Mouse (Mus musculus) cerebellum, adult 11 months (tissue): ENCODE results near the gene Syt8.
A peak's percentile ranks its signal among the peaks of the same experiment; 100 is the strongest.
"Not testable (repeated sequence)": the region's sequence is repeated elsewhere in the genome, so short reads cannot be mapped to it uniquely, and the experiment has no call there.

Experiments
- DNase-seq: peaks from one replicate; pipeline ENCODE4 v3.0.0; 2022

The Syt8 gene

DNA sequence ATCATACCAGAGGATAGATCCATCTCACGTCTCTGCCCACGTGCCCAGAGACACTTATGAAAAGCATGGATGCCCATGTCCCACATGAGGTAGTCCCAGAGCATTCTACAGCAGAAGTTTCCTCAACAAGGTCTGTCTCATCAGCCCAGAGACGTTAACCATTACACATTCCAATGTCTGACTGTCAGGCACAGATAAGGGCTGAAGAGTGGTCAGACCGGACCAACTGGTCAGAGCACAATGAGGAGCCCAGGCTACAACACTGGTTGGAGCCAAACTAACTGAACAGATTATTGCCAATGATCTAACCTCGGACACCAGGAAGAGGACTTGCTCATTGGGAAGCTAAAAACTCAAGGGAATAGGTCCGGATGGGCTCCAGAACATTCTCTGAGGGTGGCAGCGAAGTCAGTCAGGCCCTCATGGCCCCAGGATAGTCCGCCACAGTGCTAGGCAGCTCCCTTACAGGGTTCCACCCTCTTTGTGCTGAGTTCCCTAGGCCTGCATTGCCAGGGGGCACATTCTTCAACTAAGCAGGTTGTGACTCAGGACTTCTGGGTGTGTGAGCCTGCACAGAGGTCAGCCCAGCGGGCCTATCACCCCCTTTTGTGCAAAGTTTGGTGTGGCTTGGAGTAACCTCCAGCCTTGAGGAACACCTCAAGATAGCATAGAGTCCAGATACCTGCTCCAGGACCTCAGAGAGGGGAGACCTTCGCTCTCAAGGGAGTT is at the start of gene Syt8:
Syt8 (plus strand) TSS at position 714 of the 729 bp plus-strand sequence.
- DNase-seq, result no peak

DNA sequence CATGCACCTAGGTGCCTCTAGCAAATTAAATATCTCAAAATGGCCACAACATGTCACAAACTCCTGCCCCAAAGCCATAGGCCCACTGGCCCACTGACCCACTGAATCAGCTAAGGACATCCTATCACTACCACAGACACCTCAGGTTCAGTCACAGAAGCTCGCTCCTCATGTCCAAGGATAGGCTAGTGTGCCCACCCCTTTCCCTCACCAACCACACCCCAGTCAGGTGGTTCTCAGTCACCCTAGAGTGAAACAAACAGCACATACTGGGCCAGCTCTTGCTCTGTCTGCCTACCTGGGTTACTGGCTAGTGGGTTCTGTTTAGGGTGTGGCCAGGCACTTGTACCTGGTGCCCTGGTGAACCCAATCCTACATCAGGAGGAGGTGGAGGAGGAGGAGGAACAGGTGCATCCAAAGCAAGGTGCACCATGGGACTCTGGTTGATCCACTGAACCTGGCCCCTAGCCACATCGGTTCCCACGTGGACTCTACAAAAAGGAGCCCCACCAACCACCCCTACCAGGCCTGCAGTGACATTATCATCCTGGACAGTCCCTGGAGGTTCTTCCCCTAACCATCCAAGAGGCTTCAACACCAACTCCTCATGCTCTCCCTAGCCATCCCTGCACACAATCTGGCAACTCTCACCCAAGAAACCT is 48.8 kb upstream of the Syt8 start:
- DNase-seq, result no peak

DNA sequence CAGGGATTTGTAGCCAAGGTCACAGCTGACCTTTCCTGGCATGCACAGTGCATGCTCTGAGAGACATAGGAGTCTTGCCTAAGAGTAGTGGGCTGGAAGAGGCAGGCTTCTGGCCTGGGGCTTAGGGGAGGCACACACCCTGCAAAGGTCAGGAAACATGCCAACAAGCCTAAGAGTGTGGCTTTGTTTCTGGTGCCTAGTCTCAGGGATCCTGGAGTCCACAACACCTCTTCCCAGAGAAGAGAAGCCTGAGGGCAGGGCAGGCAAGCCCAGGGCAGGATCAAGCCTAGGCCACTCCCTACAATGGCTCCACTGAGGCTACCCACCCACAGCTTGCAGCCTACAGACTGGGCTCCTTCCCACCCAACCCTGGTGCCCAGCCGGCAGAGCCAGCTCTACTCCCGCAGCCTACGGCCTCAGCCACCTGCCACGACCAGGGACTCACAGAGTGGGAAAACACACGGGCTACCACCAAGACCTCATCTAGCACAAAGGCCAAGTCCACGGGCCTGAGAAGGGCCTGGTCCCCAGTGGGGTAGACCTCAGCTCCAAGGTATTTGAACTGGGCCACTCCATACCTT is 47.9 kb upstream of the Syt8 start:
- DNase-seq, result no peak

DNA sequence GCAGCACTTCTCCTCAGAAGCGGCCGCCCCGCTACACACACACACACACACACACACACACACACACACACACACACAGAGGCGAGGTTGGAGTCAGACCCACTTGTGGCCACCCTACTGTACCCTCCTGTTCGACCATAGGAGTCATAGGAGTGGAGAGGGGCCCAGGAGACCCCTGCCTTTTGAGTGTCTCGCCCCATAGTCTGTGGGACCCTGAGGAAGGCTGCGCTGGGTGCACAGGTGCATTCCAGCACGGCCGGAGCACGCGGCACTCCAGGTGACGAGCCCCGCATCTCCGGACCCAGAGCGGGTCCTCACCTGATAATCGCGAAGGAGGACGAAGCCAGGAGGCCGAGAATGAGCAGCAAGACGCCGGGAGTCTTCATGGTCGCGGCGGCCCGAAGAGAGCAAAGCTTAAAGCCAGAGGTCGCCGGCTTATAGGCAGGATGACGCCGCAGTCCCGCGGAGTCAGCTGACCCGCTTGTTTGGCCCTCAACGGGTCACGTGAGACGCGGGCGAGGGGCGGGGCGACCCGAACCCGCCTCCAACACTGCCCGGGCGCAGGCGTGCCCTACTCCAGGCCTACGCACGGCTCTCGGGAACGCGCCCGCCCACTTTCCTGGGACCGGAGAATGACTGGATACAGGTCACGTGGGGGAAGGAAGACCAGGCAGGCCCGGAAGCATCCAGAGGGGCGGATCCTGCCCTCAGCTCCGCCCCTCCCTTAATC is 47.1 kb upstream of the Syt8 start, which contains the start of gene Ctsd:
Ctsd (minus strand) TSS at position 620 of the 730 bp plus-strand sequence.
- DNase-seq, result peak; percentile 98

DNA sequence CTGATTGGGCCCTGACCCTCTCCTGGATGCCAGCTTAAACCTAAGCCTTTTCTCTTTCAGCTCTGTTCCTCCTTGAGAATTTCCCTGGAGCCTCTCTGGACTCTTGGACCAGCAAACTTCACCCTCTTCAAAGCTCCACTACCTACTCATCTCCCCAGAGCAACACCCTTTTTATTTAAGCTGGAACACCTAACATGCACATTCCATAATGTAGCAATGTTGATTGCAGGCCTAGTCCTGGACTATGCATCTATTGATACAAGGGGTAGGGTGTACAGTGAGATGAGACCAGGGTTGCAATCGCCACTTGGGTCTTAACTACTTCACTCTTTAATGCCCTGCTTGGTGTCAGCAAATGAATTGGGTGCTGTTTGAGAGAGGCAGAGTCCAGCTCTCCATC is 46.5 kb upstream of the Syt8 start:
- DNase-seq, result no peak

DNA sequence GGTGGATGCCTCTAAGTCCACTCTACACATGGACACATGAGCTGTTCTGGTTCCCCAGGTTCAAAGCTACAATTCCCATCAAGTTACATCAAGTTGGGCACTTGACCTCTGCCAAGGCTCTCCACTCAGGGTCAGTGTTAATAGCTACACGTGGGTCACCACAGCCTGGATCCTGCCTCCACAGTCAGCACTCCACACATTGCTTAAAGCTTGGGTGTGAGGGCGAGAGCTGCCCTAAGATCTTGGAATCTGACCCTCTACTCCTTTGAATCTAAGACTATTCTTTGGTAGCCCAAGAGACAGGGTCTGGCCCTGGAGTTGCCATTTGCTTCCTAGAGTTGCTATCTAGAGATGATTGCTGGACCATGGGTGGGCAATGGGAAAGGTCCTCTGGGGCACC is 45.9 kb upstream of the Syt8 start:
- no peak for DNase-seq

DNA sequence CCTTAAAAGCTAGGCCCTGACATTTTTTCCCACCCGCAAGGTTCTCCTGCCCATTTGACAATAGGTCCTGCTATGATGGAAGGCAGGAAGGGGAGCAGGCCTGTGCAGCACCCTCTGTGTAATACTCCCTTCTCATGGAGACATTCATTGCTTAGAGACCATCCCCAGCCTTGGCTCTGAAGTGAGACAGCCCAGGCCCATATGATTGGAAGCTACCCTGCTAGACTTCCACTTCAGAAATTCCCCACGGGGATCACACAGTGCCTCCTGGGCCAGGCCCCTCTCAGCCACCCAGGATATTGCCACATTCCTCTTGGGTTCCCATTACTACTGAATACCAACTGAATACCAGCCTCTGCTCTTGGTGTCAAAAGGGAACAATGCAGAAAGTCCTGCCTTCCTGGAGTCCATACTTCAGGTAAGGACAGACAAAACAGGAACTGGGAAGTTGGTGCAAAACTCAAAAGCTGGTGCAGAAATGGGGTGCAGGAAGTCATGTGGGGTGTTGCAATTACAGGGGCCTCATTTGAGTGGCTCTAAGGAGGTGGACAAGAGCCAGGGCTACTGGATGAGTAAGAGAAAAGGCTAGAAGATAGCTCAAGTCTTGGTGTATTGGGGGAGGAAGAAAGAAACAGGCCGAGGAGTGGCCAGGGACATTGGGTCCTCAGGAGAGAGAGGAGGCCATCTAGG is 44.5 kb upstream of the Syt8 start:
- DNase-seq, result no peak

DNA sequence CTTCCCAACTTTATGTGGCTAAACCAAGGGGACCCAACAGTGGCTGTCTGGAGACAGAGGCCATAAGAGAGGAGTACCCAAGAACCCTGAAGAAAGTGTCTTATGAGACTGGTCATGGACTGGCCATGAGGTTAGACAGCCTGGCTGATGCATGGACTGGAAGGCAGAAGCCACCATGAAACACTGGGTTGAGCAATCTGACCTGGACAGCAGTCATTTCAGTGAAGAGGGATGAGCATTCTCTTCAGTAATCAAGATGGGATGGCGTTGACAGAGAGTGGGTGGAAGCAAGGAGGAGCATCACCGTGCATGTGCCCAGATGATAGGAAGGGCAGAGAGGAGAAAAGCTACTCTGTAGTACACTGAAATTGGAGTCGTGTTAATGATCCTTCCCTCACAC is 43.5 kb upstream of the Syt8 start:
- no peak for DNase-seq

DNA sequence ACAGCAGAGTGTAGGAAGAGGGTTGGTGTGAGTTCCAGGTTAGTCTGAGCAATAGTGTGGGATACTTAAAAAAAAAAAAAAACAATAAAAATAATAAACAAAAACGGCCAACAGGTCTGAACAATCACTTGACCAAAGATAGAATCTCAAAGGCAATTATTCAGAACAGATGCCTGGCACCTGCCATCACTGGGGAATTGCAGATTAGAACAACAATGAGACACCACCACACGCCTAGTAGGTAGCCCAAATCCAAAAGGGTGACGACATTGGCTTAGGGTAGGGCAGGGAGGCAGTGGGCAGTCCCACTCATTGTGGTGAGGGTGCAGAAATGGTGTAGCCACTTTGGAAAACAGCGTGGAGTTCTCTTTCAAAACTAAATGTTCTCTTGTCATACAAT is 43.0 kb upstream of the Syt8 start:
- no peak for DNase-seq

DNA sequence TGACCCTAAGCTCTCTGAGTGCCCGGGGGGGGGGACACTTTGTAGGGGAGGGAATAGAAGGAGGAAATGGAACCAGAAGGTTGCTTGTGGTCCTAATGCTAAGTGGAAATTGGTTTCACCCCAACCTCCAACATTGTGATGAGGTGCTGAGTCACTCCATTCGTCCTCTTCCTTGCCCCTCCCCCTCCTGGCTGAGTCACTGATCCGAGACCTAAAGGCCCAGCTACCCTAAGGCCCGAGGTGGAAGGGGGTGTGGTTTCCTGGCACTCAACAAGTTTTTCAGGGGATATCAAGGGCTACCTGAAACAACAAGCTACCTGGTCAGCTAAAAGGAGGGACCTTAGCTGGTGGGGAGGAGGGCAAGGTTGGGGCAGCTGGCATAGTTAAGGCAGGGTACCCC is 41.5 kb upstream of the Syt8 start:
- no peak for DNase-seq

DNA sequence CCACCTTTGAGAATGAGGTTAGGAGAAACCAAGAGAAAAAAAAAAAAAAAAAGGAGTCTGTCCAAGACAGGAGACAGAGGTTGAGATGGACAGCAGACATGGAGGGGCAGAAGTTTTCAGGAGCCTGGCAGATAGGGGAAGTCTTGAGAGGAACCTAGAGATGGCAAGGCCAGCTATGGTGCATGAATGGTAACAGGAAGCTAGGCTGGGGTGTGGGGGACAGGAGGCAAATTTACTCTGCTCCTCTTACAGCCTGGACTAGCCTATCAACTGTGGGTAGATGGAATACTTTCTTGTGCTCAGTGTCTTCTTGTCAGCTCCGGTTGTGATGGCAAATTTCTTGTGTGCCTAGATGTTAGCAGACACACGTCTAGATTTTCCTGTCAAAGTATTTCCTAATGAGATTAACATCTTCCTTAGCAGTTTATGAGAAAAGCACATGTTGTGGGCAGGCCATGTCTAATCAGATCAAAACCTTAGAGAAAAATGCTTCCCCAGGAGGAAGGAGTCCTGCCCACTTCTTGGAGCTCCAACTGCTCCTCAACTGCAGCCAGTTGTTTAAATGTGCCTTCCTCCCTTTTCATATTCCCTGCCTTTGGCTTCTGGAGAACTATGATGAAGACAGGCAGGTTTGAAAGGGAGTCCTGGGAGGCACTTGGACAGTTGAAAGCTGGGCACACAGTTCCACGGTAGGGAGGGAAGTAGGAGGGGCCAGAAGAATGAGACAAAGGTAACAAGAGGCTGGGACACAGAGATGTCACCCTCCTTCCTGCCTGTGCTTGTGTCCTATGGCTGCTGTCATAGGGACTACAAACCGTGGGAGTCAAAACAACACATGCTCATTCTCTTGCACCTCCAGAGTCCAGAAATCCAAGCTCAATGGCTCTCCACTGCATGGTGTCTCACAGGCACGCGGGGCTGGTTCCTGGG is 40.1 kb upstream of the Syt8 start:
- no peak for DNase-seq

DNA sequence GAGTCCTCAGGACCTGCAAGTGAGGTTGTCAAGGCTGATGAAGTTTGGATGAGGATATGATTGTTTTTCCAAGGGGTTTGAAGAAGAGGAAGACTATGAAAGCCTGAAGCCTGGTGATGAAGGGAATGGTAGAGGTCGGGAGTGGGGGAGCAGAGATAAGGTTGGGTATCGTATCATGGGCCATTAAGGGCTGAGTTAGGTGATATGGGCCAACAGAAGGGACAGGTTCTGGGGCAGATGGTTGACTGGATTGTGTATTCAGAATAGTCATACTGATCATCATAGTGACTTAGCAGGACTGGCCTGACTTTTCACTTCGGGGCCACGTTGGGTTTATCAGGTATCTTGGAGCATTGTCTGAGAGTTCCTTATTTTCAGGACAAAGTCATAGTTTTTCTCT is 39.2 kb upstream of the Syt8 start:
- no peak for DNase-seq

DNA sequence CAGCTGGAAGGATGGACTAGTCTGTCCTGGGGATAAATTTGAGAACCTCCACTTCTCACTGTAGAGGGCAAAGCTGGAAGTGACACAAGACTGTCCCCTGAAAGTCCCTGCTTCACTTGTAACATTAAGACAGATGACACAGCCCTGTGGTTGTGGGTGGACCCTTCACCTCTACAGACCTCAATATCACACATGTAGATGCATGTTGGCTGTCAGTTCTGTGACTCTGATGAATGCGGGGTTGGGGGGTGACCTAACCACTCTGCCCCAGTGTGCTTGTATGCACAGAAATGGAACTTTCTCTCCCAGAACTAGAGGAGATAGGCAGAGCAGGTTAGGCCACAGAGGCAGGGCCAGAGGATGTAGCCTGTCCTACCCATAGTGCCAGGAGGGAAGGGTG is 38.0 kb upstream of the Syt8 start:
- no peak for DNase-seq

DNA sequence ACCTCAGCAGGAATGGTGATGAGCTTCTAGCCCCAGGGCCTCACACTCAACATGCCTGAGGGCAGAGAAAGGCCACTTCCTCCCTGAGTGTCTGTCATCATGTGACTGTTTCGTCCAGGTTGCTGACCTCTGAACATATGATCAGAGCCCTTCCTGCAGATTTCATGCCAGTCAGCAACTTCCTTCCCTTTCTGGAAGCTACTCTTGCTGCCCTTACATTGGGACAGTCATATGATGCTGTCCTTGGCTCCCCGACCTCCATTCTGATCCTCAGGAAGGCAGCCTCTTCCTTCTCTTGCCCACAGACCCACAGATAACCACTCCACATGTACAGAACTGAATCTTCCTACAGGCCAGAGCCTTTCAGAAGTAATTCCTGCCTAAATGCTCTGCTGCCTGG is 36.6 kb upstream of the Syt8 start:
- no peak for DNase-seq

DNA sequence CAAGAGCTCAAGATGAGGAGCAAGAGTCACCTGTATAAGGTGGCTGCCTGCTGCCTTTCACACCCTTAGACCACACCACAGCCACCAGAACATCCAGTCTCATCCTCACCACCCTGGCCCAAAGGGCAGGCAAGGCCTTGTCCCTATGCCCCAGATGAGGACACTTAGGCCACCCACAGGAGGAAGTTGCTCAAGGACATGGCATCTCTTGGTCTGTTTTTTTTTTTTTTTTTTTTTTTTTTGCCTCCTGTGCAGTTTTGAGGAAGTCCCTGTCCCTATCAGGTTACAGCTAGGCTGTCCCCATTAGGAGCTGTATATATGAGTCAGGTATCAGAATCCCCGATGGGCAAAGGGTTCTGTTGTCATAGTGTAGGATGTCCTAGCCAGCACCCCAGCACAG is 35.4 kb upstream of the Syt8 start:
- no peak for DNase-seq

DNA sequence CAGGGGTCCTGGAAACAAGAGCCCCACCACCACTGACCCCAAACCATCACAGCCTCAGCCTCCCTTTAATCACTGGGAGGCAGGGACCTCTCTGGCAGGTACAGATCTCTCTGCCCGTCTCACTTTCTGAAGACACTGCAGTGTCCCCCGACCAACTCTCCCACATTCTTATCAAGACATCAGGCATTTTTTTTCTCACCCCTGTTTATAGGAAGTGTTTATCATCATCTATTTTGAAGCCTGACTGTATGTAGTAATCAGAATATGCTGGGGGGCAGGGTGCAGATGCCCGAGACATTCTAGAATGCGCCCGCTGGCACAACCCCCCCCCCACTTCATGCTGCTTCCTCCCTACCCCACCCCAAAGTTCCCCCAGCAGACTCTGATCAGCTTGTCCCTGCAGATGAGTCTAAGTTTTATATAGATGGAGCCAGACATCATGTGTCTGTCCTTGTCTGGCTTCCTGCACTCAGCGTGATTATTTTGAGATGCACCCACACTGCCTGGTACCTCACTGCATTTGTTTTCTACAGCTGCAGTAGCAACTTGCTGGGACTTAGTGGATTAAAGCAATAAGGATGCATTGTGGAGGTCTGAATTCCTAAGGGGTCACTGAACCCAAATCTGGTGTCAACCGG is 34.4 kb upstream of the Syt8 start:
- no peak for DNase-seq

DNA sequence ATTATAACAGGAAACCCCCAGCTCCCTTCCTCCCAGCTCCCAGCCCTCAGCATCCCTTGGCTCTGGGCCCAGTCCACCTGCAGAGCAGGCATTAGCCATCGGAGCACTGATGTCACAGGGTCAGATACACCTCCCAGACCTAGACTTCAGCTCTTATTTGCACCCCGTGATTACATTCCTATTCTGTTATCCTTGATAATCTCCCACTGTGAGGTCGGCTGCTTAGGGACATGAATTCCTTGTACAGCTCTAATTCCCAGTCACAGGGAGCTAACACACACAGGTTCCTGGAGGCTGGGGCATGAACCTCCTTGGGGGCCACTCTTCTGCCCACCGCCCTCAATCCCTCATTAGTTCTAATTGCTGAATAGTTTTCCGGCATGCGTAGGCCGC is 33.9 kb upstream of the Syt8 start:
- DNase-seq, result no peak

DNA sequence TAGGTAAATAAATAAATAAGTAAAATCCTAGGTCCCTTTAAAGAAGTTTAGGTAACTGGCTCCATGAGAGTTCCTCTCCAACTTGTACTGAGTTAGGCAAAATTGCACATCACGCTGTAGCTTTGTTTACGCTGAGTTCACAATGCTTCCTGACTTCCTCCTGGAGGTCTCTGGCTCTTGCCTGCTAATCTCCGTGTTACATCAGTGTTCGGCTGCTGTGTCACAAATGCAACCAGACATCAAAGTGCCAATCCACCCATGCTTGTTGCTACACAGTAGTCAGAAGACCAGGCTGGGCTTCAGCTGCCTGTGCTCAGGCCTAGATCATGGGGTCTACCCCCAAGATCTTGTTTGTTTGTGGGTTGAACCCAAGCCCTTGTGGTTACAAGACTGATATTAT is 31.1 kb upstream of the Syt8 start:
- DNase-seq, result no peak

DNA sequence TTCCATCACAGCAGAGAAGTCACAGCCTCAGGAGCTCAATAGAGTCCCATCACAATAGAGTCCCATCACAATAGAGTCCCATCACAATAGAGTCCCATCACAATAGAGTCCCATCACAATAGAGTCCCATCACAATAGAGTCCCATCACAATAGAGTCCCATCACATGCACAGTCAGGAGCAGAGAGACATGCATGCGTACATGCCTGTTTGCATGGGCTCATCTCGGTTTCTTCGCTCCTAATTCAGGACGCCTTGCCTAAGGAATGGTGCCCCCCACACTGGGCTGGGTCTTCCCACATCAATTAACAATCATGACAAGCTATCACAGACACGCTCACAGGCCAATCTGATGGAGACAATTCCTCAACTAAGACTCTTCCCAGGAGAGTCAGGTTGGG is 29.5 kb upstream of the Syt8 start:
- not testable (repeated sequence) for DNase-seq

DNA sequence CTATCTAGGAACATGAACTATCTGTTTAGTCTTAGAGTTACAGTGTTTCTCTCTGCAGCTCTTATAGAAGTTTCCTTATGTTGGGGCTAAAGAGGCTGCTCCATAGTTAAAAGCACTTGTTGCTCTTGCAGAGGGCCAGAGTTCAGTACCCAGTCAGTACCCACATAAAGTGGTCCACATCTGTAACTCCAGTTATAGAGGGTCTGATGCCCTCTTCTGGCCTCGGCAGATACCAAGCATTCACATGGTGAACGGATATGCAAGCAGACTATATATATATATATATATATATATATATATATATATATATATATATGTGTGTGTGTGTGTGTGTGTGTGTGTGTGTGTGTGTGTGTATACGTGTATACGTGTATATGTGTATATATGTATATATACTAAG is 26.7 kb upstream of the Syt8 start:
- no peak for DNase-seq

DNA sequence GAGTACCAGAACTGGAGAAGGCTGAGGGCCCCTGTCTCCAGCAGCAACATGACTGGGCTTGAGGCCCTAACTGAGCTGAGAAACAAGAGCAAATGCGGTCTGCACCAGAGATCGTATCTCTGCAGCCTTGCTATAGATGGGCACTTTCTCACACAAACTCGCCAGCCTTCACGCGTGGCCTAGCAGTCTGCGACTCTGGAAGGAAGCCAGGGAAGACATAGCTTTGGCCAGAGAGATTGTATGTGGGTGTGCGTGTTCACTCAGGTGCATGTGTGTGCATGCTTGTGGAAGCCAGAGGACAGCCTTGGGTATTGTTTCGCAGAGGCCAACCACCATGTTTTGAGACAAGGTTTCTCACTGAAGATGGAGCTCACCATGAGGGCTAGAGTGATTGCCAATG is 26.0 kb upstream of the Syt8 start:
- DNase-seq, result no peak

DNA sequence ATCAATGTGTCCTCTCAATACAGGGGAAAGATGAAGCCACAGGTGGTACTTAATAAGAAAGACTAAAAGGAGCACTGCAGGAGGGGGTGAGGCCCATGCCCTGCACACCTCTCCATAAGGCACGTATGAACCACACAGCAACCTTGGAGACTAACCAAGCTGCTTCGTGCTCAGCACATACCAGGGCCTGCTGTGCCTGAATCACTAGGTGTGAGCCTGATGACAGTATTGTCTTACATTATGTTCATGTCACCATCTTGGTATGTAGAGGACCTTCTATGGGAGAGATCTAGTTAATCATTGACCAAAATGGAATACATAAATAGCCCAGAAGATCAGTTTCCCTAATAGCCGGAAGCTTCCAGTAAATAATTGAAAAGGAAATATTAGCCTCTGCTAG is 25.0 kb upstream of the Syt8 start:
- no peak for DNase-seq
